Mouse (Mus musculus) C2C12 (cell line): ENCODE data around the gene Tsr1.

Source experiments
- CEBPB ChIP-seq: IDR thresholded peaks from one replicate; pipeline ENCODE4 v1.6.1; 2011; ENCODE audit warnings: low read depth, mild to moderate bottlenecking, control low read depth, moderate library complexity
- CTCF ChIP-seq: IDR thresholded peaks from one replicate; pipeline ENCODE4 v1.5.1; 2011; ENCODE audit not compliant: control insufficient read depth, insufficient read depth, insufficient read length
- FOSL1 ChIP-seq: IDR thresholded peaks from one replicate; pipeline ENCODE4 v1.8.0; 2011; ENCODE audit warnings: mild to moderate bottlenecking, low read length; ENCODE audit not compliant: poor library complexity, insufficient read depth, severe bottlenecking
- MAX ChIP-seq: IDR thresholded peaks from one replicate; pipeline ENCODE4 v1.6.1; 2011; ENCODE audit warnings: mild to moderate bottlenecking, control low read depth
- USF1 ChIP-seq: IDR thresholded peaks from one replicate; pipeline ENCODE4 v1.6.1; 2011; ENCODE audit warnings: low read depth, mild to moderate bottlenecking, control low read depth, moderate library complexity

GRCm38 (mm10) chr11:74898517-74898827, 601 bp downstream of the Tsr1 start:
- TF ChIP-seq MAX: no peak
- TF ChIP-seq CTCF: no peak
- no peak for TF ChIP-seq CEBPB
- TF ChIP-seq FOSL1: no peak
- no peak for TF ChIP-seq USF1
